Mouse (Mus musculus) subcutaneous adipose tissue, adult 2 months (tissue): ENCODE results near the gene Caskin1. TPM values are rescaled to one million over a fixed set of nuclear protein-coding genes. Genes with fewer than 3 reads are reported as not detected.

ENCODE experiments used
- polyA plus RNA-seq: library from polyadenylated mRNA; depleted of rRNA; stranded (reverse); fragments of >200 nt; gene quantifications from 2 replicates; pipeline ENCODE4 v1.2.3, GENCODE M21; 2012; ENCODE audit warnings: low replicate concordance; rRNA removed

The Caskin1 gene
- 0.37 and 3.5 TPM in 2 replicates for polyA plus RNA-seq

DNA sequence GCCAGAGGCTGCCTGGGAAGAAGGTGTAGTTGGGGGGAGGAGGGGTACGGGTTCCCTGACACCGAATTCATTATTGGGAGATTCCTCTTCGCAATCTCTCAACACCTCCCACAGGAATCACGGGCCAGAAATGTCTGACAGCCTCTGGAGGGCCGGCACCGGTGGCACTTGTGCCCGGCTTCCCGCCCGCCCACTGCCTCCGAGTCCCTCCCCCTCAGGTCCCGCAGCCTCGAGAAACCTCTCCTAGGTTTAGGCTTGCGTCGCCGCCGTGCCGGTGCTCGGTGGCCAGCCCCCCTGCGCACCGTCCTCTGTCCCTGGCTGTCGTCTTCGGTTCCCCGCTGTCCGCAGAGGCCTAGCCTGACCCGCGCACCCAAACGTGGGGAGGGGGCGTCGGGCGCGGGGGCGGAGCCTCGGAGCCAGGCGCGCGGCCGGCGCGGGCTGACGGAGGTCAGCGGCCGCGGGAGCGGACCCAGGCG, at the start of gene Caskin1:
Gene Caskin1, plus strand, starts transcription at position 416 of the 476 bp plus-strand sequence.

DNA sequence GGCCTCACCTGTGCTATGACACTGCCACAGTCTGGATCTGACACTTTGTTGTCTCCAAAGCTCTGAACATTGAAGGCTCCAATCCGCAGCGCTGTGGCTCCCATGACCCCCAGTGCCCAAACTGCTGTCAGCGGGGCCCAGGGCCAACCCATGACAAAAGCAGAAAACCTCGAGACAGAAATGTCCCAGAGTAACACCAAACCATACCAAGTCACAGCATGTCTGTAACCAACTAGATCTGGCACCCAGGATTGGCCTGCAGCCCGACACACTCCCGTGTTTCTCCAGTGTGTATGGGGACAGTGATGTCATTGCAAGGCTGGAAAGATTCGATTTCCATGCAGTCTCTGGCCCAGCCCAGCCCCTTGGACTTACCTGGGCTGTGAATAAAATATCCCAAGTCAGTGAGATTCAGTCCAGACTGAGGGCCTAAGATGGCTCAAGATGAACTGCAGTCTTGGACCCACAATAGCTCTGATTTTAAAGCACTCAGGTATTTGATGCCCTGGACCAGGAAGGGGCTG, 45.7 kb upstream of the Caskin1 start, which contains the start of gene Dnase1l2:
Gene Dnase1l2, minus strand, starts transcription at position 474 of the 524 bp plus-strand sequence.

DNA sequence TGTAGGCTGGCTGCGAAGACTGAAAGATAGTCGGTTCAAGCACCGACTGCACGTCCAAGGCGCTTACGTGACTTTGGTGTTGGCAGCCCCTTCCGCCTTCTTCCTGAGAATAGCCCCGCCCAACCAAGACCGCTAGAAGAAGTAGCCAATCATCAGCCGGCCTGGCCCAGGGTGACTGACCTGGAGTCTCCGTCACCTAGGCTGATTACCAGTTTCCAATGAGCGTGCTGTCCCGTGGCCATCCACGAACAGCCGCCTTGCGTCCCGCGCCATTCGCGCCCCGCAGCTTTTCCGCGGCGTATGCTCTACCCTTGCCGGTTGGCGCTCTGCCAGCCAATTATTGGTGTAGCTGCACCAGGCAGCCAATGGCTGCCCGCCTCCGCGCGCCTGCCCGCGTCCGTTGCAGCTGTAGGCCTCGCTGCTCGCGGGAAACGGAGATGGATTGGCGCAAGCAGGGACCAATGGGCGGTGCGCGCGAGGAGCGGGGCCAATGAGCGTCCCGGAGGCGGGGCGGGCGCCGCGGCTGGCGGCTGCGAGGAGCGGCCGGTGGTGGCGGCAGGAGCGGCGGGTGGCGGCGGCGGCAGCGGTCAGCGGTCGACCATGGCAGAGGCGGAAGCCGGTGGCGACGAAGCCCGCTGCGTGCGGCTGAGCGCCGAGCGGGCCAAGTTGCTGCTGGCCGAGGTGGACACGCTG, 18.3 kb upstream of the Caskin1 start, which contains the start of the genes E4f1 and Pgp:
Gene E4f1, minus strand, starts transcription at position 404 of the 693 bp plus-strand sequence.
Gene Pgp, plus strand, starts transcription at position 483 of the 693 bp plus-strand sequence.

DNA sequence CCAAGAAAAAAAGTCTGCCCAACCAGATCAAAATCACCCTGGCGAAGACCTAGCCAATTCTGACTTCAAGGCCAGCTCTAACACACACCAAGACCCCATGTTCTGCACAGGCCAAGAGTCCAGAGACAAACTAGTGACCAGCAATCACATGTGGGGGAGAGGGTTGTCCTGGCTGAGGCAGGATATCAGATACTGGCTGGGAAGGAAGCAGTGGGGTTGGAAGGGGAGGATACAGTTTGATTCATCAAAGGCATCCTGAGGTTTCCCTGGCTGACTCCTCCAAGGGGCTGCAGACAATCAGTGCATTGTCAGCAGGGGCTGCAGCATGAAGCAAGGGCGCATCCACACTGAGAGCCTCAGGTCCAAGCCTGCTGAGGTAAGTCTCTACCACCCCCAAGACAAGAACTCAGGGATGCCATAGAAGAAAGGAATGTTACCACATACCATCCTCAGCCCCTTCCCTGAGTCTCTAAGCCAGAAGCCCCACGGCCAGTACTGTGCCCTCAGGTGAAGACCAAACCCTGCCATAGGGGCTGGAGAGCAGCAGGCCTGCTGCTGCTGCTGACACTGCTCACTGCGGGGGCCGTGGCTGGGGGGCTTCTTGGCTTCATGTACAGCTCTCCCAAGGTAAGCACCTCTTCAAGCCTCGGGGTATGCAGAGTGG, 14.7 kb upstream of the Caskin1 start, which contains the start of gene Bricd5:
Gene Bricd5, plus strand, starts transcription at position 273 of the 664 bp plus-strand sequence.

DNA sequence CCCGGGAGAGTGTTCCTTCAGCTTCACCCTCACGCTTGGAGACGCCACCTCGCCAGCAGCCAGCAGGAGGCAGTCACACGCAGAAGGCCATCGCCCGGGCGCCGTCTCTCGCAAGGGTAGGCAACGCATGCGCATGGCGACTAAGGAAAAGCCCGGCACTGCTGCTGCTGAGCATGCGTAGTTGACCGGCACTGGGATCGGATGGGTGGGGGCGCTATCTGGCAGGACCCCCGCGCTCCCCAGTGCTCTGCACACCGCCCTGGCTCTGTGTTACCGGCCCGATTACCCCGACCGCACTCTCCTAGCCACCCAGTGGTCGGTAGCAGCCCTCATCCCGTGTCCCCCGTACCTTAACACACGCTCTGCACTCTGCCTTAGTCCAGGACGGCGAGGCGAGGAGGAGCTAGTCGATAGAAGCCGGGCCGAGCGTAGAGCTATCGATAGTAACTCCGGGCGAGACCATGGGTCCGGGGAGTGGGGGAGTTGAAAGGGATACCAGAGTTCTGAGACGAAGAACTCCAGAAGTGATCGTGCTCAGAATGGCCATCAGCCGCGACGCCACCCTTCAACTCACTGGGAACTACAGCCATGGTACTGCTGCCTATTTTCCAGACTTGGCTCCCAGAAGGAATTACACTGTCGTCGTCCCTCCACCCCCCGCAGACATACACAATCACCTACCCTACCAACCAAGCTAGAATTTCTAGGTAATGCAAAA, 9.6 kb upstream of the Caskin1 start, which contains the start of gene Mlst8:
Gene Mlst8, minus strand, starts transcription at position 416 of the 718 bp plus-strand sequence.

DNA sequence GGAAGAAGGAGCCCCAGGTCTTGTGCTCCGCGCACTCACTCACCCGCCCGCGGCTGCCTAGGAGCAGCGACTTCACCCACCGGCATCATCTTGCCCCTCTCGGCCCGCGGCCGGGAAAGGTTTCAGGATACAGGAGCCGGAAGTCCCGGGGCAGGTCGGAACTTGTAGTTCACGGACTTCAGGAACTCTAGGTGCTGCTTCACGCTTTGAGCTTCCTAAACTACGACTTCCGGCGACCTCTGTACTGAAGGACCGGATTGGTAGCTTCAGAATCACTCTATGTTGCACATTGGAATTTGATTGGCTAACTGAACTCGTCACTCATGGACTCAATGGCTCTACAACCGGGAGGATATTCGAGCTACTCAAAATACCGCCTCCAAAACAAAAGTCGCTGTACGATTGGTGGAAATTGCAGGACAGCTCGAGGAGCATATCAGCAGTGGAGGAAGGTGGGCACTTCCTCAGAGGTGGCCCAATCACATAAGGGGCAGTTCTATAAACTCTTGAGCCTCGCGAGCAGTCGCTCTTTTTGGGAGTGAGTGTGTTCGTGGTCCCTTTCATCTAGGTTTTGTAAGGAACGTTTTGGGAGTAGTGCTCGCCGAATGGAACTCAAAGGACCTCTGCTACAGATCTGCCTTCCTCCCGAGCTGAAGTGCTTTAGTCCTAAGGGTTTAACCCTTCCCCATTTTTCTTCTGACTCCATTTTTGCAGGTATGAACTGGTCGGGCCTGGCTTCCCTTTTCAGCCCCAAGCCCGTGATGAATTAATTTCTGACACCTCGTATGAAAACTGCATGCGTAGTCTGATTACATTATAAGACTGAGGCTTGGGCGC, 39.5 kb downstream of the Caskin1 start, which contains the start of gene Traf7:
Gene Traf7, minus strand, starts transcription at position 216 of the 837 bp plus-strand sequence.

DNA sequence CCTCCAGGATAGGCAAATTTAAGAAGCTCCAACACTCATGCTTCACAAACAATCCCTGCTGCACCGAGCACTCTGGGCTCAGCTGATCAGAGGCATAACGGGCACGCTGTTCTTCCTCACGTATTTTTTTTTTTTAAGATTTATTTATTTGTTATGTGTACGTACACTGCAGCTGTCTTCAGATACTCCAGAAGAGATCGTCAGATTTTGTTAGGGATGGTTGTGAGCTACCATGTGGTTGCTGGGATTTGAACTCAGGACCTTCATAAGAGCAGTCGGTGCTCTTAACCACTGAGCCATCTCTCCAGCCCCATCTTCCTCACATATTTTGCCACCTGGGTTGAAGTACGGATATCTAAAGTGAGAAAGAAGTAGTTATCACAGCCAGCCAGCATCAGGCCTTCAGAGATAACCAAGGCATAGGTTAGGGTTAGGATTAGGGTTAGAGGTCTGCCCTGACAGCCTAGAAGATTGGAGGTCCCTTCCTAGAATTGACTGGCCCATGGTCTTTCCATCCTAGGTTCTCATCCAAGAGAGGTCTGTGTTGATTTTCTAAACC, 45.8 kb downstream of the Caskin1 start, which contains the start of gene Rab26:
Gene Rab26, minus strand, starts transcription at position 51 of the 559 bp plus-strand sequence.

DNA sequence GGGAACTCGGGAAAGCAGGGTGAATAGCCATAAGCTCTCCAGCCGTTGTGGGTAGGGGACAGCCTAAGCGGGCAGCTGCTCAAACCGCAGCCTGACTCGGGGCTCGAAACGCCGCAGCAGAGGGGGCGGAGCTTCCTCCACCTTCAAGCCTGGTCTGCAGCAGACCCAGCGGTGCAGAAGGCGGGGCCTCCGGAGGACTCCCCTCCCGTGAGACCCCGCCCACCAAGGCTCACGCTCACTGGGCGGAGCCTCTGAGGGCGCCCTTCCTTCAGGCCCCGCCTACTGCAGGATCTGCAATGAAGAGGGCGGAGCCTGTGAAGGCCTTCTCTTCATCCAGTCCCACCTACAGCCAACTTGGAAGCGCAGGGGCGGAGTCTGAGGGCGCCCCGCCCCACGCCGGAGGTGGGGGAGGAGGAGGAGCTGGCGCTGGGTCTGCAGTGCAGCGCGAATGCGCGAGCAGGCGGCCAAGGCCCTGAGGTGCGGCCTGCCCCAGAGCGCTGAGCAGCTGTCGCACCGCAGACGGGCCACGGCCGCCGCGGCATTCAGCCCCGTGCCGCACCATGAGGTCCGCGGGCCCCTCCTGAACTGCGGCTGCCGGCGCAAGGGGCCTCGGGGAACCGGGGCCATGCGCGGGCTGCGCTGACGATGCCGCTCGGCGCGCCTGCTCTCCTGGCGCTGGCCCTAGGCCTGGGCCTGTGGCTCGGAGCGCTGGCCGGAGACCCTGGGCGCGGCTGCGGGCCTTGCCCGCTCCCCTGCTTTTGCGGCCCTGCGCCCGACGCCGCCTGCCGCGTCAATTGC, 61.4 kb downstream of the Caskin1 start, which contains the start of gene Pkd1:
Gene Pkd1, plus strand, starts transcription at position 217 of the 798 bp plus-strand sequence.

Other genes with a start within 250 kb of the Caskin1 start
- 1.4 and 8.8 TPM in 2 replicates for gene Ccnf, start 237.1 kb upstream of the Caskin1 start, polyA plus RNA-seq
- gene Abca17, start 137.5 kb upstream of the Caskin1 start, polyA plus RNA-seq = 0.05 TPM in 1 of 2 replicates, not detected in the other
- 39.5 and 58.9 TPM in 2 replicates for gene Abca3, start 136.7 kb upstream of the Caskin1 start, polyA plus RNA-seq
- gene Rnps1, start 74.0 kb upstream of the Caskin1 start, polyA plus RNA-seq = 66.9 and 162 TPM in 2 replicates
- 161 and 217 TPM in 2 replicates for gene Eci1, start 62.0 kb upstream of the Caskin1 start, polyA plus RNA-seq
- gene Dnase1l2, start 45.5 kb upstream of the Caskin1 start, polyA plus RNA-seq = 6.2 and 11.7 TPM in 2 replicates
- gene E4f1, start 18.3 kb upstream of the Caskin1 start, polyA plus RNA-seq = 74.7 and 92.1 TPM in 2 replicates
- 39.2 and 51.2 TPM in 2 replicates for gene Pgp, start 18.2 kb upstream of the Caskin1 start, polyA plus RNA-seq
- 0.13 and 0.39 TPM in 2 replicates for gene Bricd5, start 14.7 kb upstream of the Caskin1 start, polyA plus RNA-seq
- 38.1 and 67.3 TPM in 2 replicates for gene Mlst8, start 9.5 kb upstream of the Caskin1 start, polyA plus RNA-seq
- 182 and 282 TPM in 2 replicates for gene Traf7, start 39.3 kb downstream of the Caskin1 start, polyA plus RNA-seq
- gene Rab26, start 45.6 kb downstream of the Caskin1 start, polyA plus RNA-seq = 0.34 and 0.81 TPM in 2 replicates
- gene Pkd1, start 61.2 kb downstream of the Caskin1 start, polyA plus RNA-seq = 82.6 and 139 TPM in 2 replicates
- gene Tsc2, start 144.0 kb downstream of the Caskin1 start, polyA plus RNA-seq = 180 and 186 TPM in 2 replicates
- gene Nthl1, start 144.1 kb downstream of the Caskin1 start, polyA plus RNA-seq = 21.7 and 22.7 TPM in 2 replicates
- gene Slc9a3r2, start 161.7 kb downstream of the Caskin1 start, polyA plus RNA-seq = 159 and 182 TPM in 2 replicates
- 0.75 and 0.93 TPM in 2 replicates for gene Npw, start 169.9 kb downstream of the Caskin1 start, polyA plus RNA-seq
- 59.9 and 96.8 TPM in 2 replicates for gene Zfp598, start 181.1 kb downstream of the Caskin1 start, polyA plus RNA-seq
- 0.24 and 0.55 TPM in 2 replicates for gene Syngr3, start 201.4 kb downstream of the Caskin1 start, polyA plus RNA-seq
- gene Gfer, start 207.6 kb downstream of the Caskin1 start, polyA plus RNA-seq = 32.2 and 33.0 TPM in 2 replicates
- gene Noxo1, start 207.6 kb downstream of the Caskin1 start, polyA plus RNA-seq = 7.8 and 11.2 TPM in 2 replicates
- gene Tbl3, start 219.1 kb downstream of the Caskin1 start, polyA plus RNA-seq = 62.3 and 93.0 TPM in 2 replicates
- 0.13 and 0.19 TPM in 2 replicates for gene Rnf151, start 229.5 kb downstream of the Caskin1 start, polyA plus RNA-seq
- 1,499 and 4,382 TPM in 2 replicates for gene Rps2, start 229.5 kb downstream of the Caskin1 start, polyA plus RNA-seq
- gene Ndufb10, start 235.9 kb downstream of the Caskin1 start, polyA plus RNA-seq = 368 and 449 TPM in 2 replicates
- 0.15 and 0.24 TPM in 2 replicates for gene Rpl3l, start 239.2 kb downstream of the Caskin1 start, polyA plus RNA-seq
- 104 and 170 TPM in 2 replicates for gene Msrb1, start 248.0 kb downstream of the Caskin1 start, polyA plus RNA-seq